Mouse (Mus musculus): Measurements from ENCODE around the gene Olr1.

- no peak for TF ChIP-seq CTCF (IDR thresholded peaks at IDR 0.05; ENCODE audit: extremely low read depth, insufficient read depth, insufficient read length, insufficient replicate concordance)
- no peak for TF ChIP-seq POLR2A (IDR thresholded peaks at IDR 0.05; ENCODE audit: low read depth, low read length)
Observed at GRCm38 (mm10) chr6:129451411-129452039, 55.4 kb downstream of the Olr1 start, which contains the start of gene Clec1a.

Data from spleen, adult 2 months (tissue).